Mouse (Mus musculus): Measurements from ENCODE around the gene Mrm2.

Gene Mrm2

DNA sequence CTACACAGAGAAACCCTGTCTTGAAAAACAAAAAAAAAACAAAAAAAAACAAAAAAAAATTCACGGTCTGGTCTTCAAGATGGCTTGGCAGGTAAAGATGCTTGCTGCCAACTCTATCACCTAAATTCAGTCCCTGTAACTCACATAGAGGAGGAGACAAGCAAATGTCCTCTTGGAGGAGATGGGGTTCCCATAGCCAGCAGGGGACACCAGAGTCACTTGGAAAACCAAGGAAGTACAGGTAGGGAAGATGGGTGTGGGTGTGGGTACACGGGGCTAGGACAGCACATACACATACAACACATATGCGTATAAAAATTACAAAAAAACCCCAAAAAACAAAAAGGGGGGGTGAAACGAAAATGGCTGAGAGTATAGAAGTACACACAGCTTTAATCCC, 11.2 kb upstream of the Mrm2 start:
- DNase-seq, result no peak

DNA sequence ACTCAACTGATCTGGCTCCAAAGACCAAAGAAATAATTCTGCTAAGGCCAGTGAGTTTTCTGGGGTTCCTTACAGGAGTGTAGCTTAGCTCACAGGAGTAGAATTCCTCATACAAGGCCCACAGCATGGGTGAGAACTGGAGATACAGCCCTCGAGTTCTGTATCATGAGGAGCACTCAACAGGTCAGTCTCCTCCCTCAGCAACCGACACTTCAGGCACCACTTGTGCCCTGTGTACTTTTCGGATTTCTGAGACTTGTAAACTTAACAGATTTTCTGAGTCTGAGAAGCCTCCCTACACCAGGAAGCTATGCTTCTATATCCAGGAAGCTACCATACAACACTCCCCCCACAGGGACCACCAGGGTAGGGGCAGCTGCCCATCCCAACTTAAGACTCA, 8.1 kb upstream of the Mrm2 start:
- DNase-seq, result no peak

DNA sequence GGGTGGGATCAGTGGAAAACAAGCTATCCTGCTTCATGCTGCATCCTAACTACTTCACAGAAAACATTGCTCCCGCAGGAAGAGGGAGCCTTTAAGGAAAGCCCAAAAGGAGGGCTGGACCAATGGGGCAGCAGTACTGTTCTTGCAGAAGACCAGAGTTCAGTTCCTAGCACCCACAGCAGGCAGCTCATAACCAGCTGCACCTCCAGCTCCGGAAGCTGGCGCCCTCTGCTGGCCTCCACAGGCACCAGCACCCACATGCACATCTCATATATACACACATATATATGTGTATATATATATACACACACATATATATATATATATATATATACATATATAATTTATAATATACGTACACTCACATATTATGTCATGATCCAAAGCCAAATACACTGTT, 7.1 kb upstream of the Mrm2 start:
- DNase-seq, result no peak

DNA sequence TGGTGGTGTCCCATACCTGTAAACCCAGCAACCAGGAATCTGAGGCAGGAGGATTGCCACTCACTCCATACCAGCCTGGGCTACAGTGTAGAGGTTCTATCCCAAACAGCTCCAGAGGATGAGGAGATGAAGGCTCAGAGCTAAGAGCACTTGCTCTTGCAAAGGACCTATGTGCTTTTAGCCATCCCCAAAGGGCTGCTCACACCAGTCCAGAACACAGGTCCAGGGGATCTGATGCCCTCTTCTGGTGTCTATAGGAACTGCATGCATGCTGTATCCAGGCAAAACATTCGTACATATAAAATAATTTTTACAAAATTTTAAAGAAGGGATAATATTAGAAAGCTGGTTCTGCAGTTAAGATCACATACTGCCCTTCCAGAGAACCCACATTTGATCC, 5.0 kb upstream of the Mrm2 start:
- peak; percentile 46 for DNase-seq

DNA sequence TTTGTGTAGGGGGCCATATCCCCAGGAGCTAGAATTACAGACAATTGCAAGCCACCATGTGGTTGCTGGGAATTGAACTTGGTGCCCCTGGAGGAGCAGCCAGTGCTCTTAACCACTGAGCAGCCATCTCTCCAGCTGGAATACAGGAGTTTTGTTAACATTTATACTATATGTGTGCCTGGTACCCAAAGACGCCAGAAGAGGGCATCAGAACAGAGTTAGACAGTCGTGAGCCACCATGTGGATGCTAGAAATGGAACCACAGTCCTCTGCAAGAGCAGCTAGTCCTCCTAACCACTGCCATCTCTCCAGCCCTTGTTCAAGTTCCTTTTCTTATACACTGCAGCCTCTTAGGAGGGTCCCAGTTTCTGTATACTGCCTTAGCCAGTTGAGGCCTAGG, 1.9 kb upstream of the Mrm2 start:
- no peak for DNase-seq

DNA sequence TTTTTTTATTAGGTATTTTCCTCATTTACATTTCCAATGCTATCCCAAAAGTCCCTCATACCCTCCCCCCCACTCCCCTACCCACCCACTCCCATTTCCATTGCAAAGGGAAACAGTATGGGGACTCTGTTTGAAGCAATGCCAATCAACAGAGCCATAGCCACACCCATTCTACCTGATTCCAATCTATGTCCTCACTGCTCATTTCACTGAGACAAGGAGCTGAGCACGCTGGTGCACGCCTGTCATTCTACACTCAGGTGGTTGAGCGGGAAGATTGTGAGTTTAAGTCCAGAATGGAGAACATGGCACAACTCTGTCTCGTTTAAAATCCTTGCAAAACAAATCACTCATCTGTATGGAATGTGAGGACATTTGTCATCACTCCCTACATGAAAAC, 821 bp upstream of the Mrm2 start:
- no peak for DNase-seq

DNA sequence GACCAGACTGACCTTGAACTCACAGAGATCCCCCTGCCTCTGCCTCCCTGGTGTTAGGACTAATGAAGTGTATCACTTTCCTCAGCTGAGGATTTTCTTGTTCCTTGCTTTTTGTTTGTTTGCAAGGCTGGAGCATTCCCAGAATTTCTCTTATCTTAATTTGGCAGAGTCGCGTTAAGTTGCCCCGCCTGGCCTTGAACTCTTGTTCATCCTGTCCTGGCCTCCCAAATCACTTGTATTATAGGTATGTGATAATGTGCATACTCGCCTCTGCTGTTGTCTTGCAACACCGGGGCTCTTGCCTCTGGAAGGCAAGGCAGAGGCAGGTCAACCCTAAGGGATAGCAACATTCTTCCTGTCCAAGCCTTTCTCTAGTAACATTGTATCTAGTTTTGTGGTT, 7.6 kb downstream of the Mrm2 start:
- no peak for DNase-seq

DNA sequence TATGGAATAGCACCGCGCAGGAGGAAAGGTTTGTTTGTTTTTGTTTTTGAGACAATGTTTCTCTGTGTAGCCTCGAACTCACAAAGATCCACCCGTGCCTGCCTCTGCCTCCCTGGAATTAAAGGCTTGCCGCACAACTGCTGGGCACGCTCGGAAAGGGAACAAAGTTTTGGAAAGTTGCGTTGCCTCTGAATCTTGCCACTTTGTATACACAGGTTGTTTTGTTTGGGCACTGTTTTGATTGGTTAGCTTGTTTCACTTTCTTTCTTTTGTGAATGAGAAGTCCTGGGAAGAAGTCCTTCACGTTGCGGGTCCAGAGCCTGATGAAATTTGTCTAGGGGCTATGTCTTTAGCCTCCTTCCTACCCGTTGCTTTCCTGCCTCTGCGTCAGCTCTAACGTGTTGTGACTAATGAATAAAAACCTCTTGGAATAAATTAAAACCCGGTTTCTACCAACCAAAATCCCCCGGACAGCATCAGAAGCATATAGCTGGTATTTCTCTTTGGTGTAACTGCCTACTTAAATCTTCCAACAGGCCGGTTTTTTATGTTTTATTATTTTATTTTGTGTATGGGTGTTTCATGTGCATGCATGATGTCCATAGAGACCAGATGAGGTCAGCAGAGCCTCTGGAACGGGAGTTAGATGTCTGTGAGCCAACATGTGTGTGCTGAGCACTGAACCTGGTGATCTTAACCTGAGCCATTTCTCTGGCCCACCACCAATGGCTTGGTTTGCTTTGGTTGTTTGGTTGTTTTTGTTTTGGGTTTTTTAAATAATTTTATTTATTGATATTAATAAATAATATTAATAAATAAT, 9.7 kb downstream of the Mrm2 start:
- no peak for DNase-seq

DNA sequence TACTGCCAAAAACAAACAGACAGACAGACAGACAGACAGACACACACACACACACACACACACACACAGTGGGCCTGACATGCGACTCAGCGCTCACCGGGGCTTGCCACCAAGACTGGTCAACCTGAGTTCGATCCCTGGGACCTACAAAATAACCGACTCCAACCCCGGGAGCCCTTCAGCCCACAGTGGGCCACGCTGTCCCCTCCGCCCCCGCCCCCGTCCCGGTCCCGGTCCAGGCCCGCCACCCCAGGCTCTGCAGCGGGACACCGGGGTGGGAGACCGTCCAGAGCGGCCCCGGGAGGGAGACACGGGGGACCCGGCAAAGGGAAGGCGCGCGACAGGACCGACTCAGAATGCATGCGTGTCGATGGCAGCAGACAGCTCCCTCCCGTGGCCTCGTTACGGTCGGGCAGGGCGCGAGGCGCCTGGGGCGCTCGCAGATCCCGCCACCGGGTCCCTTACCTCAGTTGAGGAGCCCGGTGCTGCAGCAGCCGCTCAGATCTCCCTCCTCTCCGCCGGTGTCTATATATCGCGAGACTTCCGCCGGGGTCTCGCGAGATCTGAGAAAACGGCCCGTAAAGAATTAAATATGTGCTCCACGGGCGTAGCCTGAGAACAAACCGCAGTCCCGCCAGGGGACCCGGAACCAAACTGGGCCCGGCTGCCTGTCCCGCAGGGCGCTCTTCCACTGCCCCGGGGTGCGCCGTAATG, 10.5 kb downstream of the Mrm2 start, which contains the start of the genes Mad1l1 and Nudt1:
TSS of gene Mad1l1 (minus strand) at position 511 of the 714 bp plus-strand sequence.
TSS of gene Nudt1 (plus strand) at position 615 of the 714 bp plus-strand sequence.
- peak; percentile 85 for DNase-seq

DNA sequence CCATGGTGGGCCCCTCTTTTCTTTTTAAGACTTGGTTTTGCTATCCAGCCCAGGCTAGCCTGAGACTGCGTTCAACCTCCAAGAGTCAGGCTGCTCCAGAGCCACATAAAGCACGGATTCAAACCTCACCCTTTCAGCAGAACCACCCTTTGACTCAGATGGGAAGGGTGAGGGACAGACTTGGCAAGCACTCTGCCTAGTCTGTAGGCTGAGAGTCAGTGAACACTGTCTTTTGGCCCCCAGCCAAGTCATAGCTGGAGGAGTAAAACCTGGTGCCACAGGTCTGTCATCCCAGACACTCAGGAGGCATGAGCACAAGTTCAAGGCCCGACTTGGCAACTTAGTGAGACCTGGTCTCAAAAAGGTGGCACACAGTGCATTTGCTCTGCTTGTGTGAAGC, 15.0 kb downstream of the Mrm2 start:
- DNase-seq, result no peak

DNA sequence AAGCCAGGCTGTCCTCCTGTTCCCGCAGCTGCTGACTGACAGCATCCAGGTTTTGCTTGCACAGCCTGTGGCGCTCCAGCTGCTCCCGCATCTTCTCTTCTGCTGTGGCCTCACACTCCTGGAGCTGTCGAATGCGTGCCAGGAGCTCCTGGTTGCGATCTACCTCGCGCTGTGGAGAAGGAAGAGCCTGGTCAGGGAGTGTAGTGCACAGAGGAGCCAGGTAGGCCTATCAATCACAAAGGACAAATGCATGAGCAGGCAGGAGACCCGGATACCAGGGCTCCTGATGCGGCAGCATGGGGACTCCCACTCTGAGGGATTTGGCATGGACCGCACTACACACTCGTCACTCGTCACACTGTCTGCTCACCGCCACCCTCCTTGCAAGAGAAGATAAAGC, 24.1 kb downstream of the Mrm2 start:
- no peak for DNase-seq

DNA sequence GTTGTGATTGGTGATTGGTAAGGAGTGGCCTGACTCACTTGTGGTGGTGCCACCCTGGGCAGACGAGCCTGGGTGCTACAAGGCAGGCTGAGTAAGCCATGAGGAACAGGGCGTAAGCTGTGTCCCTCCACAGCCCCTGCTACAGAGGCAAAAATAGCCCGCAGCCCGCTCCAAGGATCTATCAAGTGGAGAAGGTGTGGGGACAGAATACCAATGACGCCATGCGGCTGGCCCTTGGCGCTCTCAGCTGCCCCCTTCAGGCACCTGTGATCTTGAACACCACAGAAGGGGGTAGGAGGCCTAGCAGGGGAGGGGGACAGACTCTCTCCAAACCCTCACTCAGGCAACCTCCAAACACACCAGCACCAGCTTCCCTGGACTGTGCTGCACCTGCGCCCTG, 25.7 kb downstream of the Mrm2 start:
- peak; percentile 25 for DNase-seq

DNA sequence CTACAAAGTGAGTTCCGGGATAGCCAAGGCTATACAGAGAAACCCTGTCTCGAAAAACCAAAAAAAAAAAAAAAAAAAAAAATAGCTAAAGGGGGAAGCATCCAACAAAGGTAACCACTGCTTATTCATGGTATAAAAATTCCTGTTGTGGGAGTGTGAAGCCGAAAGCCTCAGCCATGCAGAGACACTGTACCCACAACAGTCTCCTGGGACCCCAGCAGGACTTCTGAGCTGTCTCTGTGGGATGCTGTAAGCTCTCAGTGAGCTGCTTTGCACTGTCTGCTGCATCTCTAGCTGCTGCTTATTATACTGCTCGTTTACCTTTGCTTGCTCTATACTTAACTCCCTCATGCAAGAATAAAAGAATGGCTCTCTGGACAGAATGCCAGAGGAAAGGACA, 33.4 kb downstream of the Mrm2 start:
- DNase-seq, result no peak

DNA sequence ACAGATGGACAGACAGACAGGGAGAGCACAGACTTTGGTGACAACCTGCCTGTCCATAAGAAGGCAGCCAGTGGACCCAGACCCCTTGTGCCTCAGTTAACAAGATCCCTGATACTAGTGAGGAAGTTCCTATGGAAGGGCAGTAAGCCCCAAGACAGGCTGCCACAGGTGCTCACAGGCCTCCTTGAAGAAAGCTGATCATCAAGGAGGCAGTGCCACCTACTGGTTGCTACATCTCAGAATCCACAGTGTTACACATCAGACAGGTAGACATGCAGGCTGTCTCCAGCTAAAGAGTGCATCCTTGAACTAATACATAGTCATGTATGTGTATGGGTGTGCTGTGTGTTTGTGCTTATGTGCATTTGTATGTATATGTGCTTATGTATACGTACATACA, 39.5 kb downstream of the Mrm2 start:
- peak; percentile 60 for DNase-seq

DNA sequence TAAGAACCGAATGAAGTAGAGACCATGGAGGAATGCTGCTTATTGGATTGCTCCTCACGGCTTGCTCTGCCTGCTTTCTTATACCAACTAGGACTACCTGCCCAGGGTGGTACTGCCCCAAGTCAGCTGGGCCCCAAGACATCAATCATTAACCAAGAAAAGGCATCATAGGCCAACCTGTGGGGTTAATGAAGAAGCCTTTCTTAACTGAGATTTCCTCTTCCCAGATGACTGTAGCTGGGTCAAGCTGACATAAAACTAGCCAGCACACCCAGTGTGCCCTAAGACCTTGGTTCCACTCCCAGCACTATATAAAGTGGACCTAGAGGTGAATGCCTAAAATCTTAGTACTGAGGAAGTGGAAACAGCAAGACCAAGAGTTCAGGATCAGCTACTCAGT, 42.5 kb downstream of the Mrm2 start:
- DNase-seq, result no peak

DNA sequence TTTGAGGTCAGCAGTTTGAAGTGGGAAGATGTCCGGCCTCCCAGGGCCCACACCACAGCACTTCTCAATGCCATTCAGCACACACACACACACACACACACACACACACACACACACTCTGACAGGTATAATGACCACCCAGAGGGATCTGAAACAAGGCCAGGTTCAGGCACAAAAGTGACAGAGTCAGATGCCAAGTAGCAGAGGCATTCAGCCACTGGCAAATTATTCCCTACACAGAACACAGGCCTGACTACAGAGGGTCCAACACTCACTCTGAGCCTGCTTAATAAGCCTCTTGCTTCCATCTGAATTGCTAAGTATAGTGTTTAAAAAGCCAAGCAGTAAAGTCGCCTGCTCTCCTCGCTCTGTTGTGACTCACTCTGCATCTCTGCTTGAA, 43.4 kb downstream of the Mrm2 start:
- no peak for DNase-seq

DNA sequence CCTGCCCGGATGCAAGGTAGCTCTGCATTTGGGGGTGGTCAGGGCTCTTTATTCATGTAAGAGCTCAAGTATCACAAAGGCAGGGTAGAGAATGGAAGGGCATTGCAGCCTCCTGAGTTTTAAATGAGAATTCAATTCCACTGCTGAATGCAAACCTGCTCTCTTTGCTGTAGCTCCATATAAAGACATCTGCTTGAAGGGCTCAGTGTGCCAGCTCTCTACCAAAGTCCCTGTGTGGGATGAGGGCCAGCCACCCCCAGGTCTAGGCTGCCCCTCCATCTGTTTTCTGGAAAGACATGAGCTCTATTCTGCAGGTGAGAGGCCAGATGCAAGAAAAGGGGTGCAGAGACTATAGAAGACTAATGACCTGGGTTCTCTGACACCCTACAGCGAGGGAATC, 46.9 kb downstream of the Mrm2 start:
- no peak for DNase-seq

DNA sequence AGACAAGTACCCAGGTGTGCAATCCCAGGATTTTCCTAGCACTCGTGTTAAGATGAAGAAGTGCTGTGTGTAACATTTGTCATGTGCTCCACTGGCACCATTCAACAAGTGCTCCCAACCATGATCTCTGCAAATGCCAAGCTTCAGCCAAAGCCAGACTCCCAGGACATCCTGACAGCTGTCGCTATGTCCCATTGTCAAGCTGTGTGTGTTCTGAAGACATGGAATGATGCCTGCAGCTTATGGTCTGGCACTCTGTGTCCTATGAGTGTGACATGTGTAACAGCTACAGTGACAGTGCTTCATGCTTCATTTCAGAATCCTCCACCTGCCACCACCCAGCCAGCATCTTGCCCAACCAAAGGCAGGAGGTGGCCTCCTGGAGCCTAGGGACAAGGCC, 47.7 kb downstream of the Mrm2 start:
- no peak for DNase-seq

DNA sequence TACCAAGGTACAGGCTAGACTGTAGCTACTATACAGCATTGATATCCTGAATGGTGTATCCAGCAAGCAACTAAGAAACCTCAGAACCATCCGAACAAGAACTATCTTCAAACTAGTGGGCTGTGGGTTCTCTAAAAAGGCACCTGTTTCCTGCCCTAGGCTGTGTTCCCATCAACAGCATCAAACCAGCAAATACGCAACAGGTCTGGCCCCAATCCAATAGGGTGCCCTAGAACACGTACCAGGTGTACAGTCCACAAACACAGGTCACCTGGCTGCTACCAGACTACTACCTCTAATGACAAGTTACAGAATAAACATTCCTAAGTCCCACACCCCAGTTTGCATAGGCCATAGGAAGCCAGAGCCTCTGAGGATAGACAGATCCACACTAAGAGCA, 48.8 kb downstream of the Mrm2 start:
- DNase-seq, result no peak

DNA sequence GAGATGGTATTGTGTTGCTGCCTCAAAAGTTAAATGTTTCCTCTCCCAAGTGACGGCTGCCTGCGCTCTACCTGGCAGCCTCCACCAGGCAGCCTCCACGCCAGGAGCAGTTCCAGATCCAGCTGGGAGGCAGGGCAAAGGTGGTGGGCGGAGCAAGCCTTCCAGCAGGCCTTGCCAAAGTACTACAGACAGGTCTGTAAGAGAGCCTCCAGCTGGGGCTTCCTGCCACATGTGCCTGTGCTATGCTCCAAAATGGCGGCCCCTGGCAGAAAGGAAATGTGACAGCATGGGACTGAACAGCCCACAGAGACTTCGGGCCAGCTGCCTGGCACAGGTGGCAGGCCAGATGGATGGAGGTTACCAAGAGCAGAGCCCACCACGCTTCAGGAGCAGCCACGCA, 49.3 kb downstream of the Mrm2 start:
- no peak for DNase-seq

DNA sequence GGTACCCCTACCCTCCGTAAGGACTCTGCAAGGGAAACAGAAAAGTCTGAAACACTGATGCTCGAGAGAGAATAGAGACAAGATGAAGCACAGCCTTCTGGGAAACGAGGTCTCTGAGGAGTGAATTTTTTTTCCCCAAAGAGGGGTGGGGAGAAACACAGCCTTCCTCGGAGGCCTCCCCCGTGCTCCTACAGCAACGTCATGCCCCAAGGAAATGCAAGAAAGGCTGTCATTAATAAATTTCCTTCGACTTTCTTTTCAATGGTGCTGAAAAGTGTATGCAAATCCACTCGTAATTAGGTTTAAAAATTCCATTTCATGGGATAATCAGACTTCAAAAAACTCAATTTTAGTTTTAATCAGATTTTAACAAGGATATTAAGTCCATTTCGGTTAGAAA, 51.5 kb downstream of the Mrm2 start:
- DNase-seq, result no peak

Data from right cerebral cortex, postnatal 4 days (tissue).